Mouse (Mus musculus) thymus, adult 2 months (tissue): ENCODE measurements around the gene Acvr2b.

Source experiments
- CTCF ChIP-seq: fragments of 200-500 bp; IDR thresholded peaks from 2 replicates; pipeline ENCODE4 v1.5.1; 2012; ENCODE audit warnings: mild to moderate bottlenecking, control low read depth, low read length, moderate library complexity, borderline replicate concordance; ENCODE audit not compliant: control insufficient read depth, poor library complexity, insufficient read depth; ENCODE audit errors: extremely low read depth
- POLR2A ChIP-seq: fragments of 200-500 bp; IDR thresholded peaks from 2 replicates; pipeline ENCODE4 v1.6.1; 2012; ENCODE audit warnings: mild to moderate bottlenecking, low read length, control low read depth, moderate library complexity; ENCODE audit not compliant: control insufficient read depth, poor library complexity, insufficient read depth; ENCODE audit errors: extremely low read depth

- TF ChIP-seq POLR2A (no peak), CTCF (no peak)
These were observed 73.0 kb downstream of the Acvr2b start for GRCm38 (mm10) chr9:119474717-119475611.
